Comparison of ENCODE assay signal across 8 mouse cellular contexts in genomic region chr13:65310849-65311248, GRCm38 (mm10). TPM values are rescaled to one million over a fixed set of nuclear protein-coding genes. Genes with fewer than 3 reads are reported as not detected.
DNase-seq lines count a peak whose midpoint lies in the region; ATAC-seq lines count a peak whose summit lies in the region.
"Not testable (repeated sequence)": the region's sequence is repeated elsewhere in the genome, so short reads cannot be mapped to it uniquely, and the experiment has no call there.

No protein-coding gene starts in this region.

- H3K4me1 ChIP-seq in embryonic facial prominence, embryonic 12.5 days; heart, embryonic 13.5 days; midbrain, embryonic 14.5 days (ENCODE audit: control insufficient read depth, insufficient read depth, low read length): not testable (repeated sequence)

- not testable (repeated sequence) for H3K27me3 ChIP-seq in embryonic facial prominence, embryonic 12.5 days; heart, embryonic 13.5 days (replicated peaks); midbrain, embryonic 14.5 days (ENCODE audit: control insufficient read depth, insufficient read depth, low read length); splenic B cell, adult 2 months (ENCODE audit: control insufficient read depth, insufficient read depth, low read length, poor library complexity, severe bottlenecking)

- not testable (repeated sequence) for ATAC-seq in embryonic facial prominence, embryonic 12.5 days (ENCODE audit: insufficient number of reproducible peaks, insufficient read depth, low FRiP score, low TSS enrichment); heart, embryonic 13.5 days (ENCODE audit: extremely low read depth, insufficient number of reproducible peaks, low FRiP score, low TSS enrichment); midbrain, embryonic 14.5 days (ENCODE audit: low FRiP score, low TSS enrichment)

- peak; percentile 66 for DNase-seq in CD4-positive, CD25-positive, alpha-beta regulatory T cell, adult 2 months (ENCODE audit: low read depth, low spot score)
- peak; percentile 41 for DNase-seq in brain, adult 2 months (ENCODE audit: low read depth, low spot score)
- peak; percentile 4 to 29 for DNase-seq in kidney, adult 8-10 months
- peak; percentile 45 for DNase-seq in liver
- DNase-seq in midbrain, embryonic 14.5 days: peak; percentile 51
- peak; percentile 55 for DNase-seq in splenic B cell, adult 2 months (ENCODE audit: low read depth, low spot score)

- not testable (repeated sequence) for H3K9ac ChIP-seq in embryonic facial prominence, embryonic 12.5 days; heart, embryonic 13.5 days; midbrain, embryonic 14.5 days (replicated peaks; ENCODE audit: low read length)

- not testable (repeated sequence) for H3K4me3 ChIP-seq in embryonic facial prominence, embryonic 12.5 days; midbrain, embryonic 14.5 days (replicated peaks; ENCODE audit: low read depth, low read length)
- H3K4me3 ChIP-seq in heart, embryonic 13.5 days: peak overlapping the region; percentile 35

- not testable (repeated sequence) for H3K36me3 ChIP-seq in embryonic facial prominence, embryonic 12.5 days; heart, embryonic 13.5 days; midbrain, embryonic 14.5 days (ENCODE audit: control insufficient read depth, insufficient read depth, low read length); splenic B cell, adult 2 months (ENCODE audit: control insufficient read depth, insufficient read depth, low read length, poor library complexity, severe bottlenecking)

- not testable (repeated sequence) for H3K27ac ChIP-seq in embryonic facial prominence, embryonic 12.5 days; heart, embryonic 13.5 days (replicated peaks); midbrain, embryonic 14.5 days (replicated peaks; ENCODE audit: low read depth, low read length)

- H3K9me3 ChIP-seq in embryonic facial prominence, embryonic 12.5 days: peaks cover 34% of the 10 kb centered on the region
- peaks cover 17% of the 10 kb centered on the region for H3K9me3 ChIP-seq in heart, embryonic 13.5 days
- peaks cover 22% of the 10 kb centered on the region for H3K9me3 ChIP-seq in midbrain, embryonic 14.5 days (ENCODE audit: control insufficient read depth, low read length)

- H3K4me2 ChIP-seq in embryonic facial prominence, embryonic 12.5 days (replicated peaks): 0 out of 2 replicates have a peak overlapping the region, but pooled peaks have one; percentile 21
- peak overlapping the region; percentile 65 for H3K4me2 ChIP-seq in heart, embryonic 13.5 days
- peak overlapping the region; percentile 37; the same call in 1 of the 2 replicates for H3K4me2 ChIP-seq in midbrain, embryonic 14.5 days (ENCODE audit: low read length)

- 40% methylated on average over 12 of the region's 12 CpGs for WGBS in embryonic facial prominence, embryonic 12.5 days
- 30% methylated on average over 12 of the region's 12 CpGs for WGBS in heart, embryonic 13.5 days
- 33% methylated on average over 12 of the region's 12 CpGs for WGBS in midbrain, embryonic 14.5 days

RNA-seq across cellular contexts. Expression of gene Zfp369, which starts 32.2 kb away (rescaled TPM):
- polyA plus RNA-seq in embryonic facial prominence, embryonic 12.5 days (2016; fragmentation: Nextera tagmentation; extraction: Ambion mirVana): 19.2 and 20.8 TPM in 2 replicates
- 6.7 and 8.3 TPM in 2 replicates for polyA plus RNA-seq in heart, embryonic 13.5 days (2015; fragmentation: Nextera tagmentation; extraction: Ambion mirVana)
- polyA plus RNA-seq in midbrain, embryonic 14.5 days (2014; fragmentation: Nextera tagmentation; extraction: Ambion mirVana): 25.7 and 27.3 TPM in 2 replicates

RNA-seq across cellular contexts. Expression of gene Gm10775, which starts 51.5 kb away (rescaled TPM):
- not detected in 2 replicates for polyA plus RNA-seq in embryonic facial prominence, embryonic 12.5 days (2016; fragmentation: Nextera tagmentation; extraction: Ambion mirVana)
- polyA plus RNA-seq in heart, embryonic 13.5 days (2015; fragmentation: Nextera tagmentation; extraction: Ambion mirVana): not detected in 2 replicates
- polyA plus RNA-seq in midbrain, embryonic 14.5 days (2014; fragmentation: Nextera tagmentation; extraction: Ambion mirVana): 0.30 TPM in 1 of 2 replicates, not detected in the other
